Mouse (Mus musculus): ENCODE measurements around the gene Ccdc148. TPM values are rescaled to one million over a fixed set of nuclear protein-coding genes. Genes with fewer than 3 reads are reported as not detected.

Ccdc148 gene
- polyA plus RNA-seq, 1 experiment: 0.02 TPM

- H3K36me3 ChIP-seq (ENCODE audit: control insufficient read depth, insufficient read depth): no peaks in the 10 kb centered on the region
- no peaks in the 10 kb centered on the region for H3K79me3 ChIP-seq (ENCODE audit: low read depth)
- no peak overlapping the region for H3ac ChIP-seq (ENCODE audit: control insufficient read depth, insufficient read length, low read depth)
- TF ChIP-seq USF1 (IDR thresholded peaks at IDR 0.05; ENCODE audit: low read depth) (no peak), MYOG (IDR thresholded peaks at IDR 0.05; ENCODE audit: control insufficient read depth, extremely low read depth, insufficient read length) (no peak), CEBPB (IDR thresholded peaks at IDR 0.05; ENCODE audit: low read depth) (no peak), MYOD1 (IDR thresholded peaks at IDR 0.05; ENCODE audit: control insufficient read depth, insufficient read length, low read depth) (no peak), FOSL1 (IDR thresholded peaks at IDR 0.05; ENCODE audit: insufficient read depth, low read length, poor library complexity, severe bottlenecking) (no peak), MAX (IDR thresholded peaks at IDR 0.05) (no peak), CTCF (IDR thresholded peaks at IDR 0.05; ENCODE audit: control insufficient read depth, insufficient read depth, insufficient read length) (no peak)
- peaks cover 4% of the 10 kb centered on the region for H3K27me3 ChIP-seq (ENCODE audit: control insufficient read depth, insufficient read depth, insufficient read length)
- H3K79me2 ChIP-seq (ENCODE audit: control insufficient read depth, insufficient read depth): no peaks in the 10 kb centered on the region
- H3K4me3 ChIP-seq (ENCODE audit: insufficient read depth, poor library complexity, severe bottlenecking): no peak overlapping the region
Measured at GRCm38 (mm10) chr2:59129023-59129422, 31.5 kb downstream of the Ccdc148 start.

DNA sequence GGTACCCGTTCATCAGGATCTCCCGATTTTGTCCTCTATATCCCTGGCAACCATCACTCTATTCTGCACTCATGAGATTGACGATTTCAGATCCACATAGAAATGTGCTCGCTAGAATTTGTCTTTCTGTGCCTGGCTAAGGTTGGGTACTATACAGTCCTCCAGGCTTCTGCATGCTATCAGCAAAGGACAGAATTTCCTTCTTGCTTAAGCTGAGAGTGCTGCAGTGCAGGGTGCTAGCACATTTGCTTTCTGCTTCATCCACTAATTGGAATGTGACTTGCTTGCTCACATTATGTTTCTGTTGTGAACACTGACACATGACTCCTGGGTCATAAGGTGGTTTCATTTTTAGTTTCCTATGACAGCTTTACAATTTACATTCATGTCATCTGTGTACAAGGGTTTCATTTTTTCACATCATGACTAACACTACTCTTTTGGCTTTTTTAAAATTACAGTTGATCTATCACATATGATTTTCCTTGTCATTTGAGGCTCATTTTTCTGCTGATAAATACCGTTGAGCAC is 104.8 kb downstream of the Ccdc148 start:
- TF ChIP-seq MYOD1 (IDR thresholded peaks at IDR 0.05; ENCODE audit: control insufficient read depth, insufficient read length, low read depth) (no peak), CEBPB (IDR thresholded peaks at IDR 0.05; ENCODE audit: low read depth) (no peak), CTCF (IDR thresholded peaks at IDR 0.05; ENCODE audit: control insufficient read depth, insufficient read depth, insufficient read length) (no peak), USF1 (IDR thresholded peaks at IDR 0.05; ENCODE audit: low read depth) (no peak), FOSL1 (IDR thresholded peaks at IDR 0.05; ENCODE audit: insufficient read depth, low read length, poor library complexity, severe bottlenecking) (no peak), MYOG (IDR thresholded peaks at IDR 0.05; ENCODE audit: control insufficient read depth, extremely low read depth, insufficient read length) (no peak)
- Histone ChIP-seq H3K36me3 (ENCODE audit: control insufficient read depth, insufficient read depth) (no peaks in the 10 kb centered on the region), H3ac (ENCODE audit: control insufficient read depth, insufficient read length, low read depth) (no peak overlapping the region), H3K4me3 (ENCODE audit: insufficient read depth, poor library complexity, severe bottlenecking) (no peak overlapping the region), H3K27me3 (ENCODE audit: control insufficient read depth, insufficient read depth, insufficient read length) (no peaks in the 10 kb centered on the region), H3K79me3 (ENCODE audit: low read depth) (no peaks in the 10 kb centered on the region), H3K79me2 (ENCODE audit: control insufficient read depth, insufficient read depth) (no peaks in the 10 kb centered on the region)

GRCm38 (mm10) chr2:59054339-59054738 is 106.1 kb downstream of the Ccdc148 start:
- Histone ChIP-seq H3K27me3 (ENCODE audit: control insufficient read depth, insufficient read depth, insufficient read length) (no peaks in the 10 kb centered on the region), H3K4me3 (ENCODE audit: insufficient read depth, poor library complexity, severe bottlenecking) (no peak overlapping the region), H3K79me2 (ENCODE audit: control insufficient read depth, insufficient read depth) (no peaks in the 10 kb centered on the region), H3K36me3 (ENCODE audit: control insufficient read depth, insufficient read depth) (no peaks in the 10 kb centered on the region), H3ac (ENCODE audit: control insufficient read depth, insufficient read length, low read depth) (no peak overlapping the region), H3K79me3 (ENCODE audit: low read depth) (no peaks in the 10 kb centered on the region)
- TF ChIP-seq MAX (IDR thresholded peaks at IDR 0.05) (no peak), USF1 (IDR thresholded peaks at IDR 0.05; ENCODE audit: low read depth) (no peak), MYOG (IDR thresholded peaks at IDR 0.05; ENCODE audit: control insufficient read depth, extremely low read depth, insufficient read length) (no peak), CTCF (IDR thresholded peaks at IDR 0.05; ENCODE audit: control insufficient read depth, insufficient read depth, insufficient read length) (no peak)

DNA sequence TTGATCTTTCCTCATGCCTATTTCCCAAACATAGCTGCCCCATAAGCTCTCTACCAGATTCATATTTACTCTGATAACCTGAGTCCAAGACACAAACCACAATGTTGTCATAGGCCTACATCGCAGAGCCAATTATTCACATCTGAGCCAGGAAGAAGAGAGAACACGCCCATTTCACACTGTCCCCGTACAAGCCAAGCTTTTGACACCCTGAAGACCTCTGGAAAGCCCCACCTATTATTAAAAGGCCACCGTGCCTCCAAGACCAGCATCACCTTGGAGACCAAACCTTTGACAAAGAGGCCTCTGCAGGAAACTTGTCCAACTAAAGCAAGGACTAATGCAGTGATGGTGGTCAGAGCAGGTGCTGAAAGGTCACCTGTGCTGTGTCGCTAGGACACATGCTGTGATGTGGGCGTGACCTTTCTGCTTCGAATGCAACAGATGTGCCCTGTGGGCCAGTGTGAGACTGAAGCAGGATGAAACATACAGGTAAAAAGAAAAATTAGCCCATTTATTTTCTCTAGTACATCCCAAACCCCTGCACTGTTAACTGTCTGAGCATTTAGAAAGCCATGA is 106.9 kb downstream of the Ccdc148 start:
- Histone ChIP-seq H3ac (ENCODE audit: control insufficient read depth, insufficient read length, low read depth) (no peak overlapping the region), H3K79me3 (ENCODE audit: low read depth) (no peaks in the 10 kb centered on the region), H3K79me2 (ENCODE audit: control insufficient read depth, insufficient read depth) (no peaks in the 10 kb centered on the region), H3K27me3 (ENCODE audit: control insufficient read depth, insufficient read depth, insufficient read length) (no peaks in the 10 kb centered on the region), H3K36me3 (ENCODE audit: control insufficient read depth, insufficient read depth) (no peaks in the 10 kb centered on the region), H3K4me3 (ENCODE audit: insufficient read depth, poor library complexity, severe bottlenecking) (no peak overlapping the region)
- TF ChIP-seq USF1 (IDR thresholded peaks at IDR 0.05; ENCODE audit: low read depth) (no peak), CEBPB (IDR thresholded peaks at IDR 0.05; ENCODE audit: low read depth) (no peak), CTCF (IDR thresholded peaks at IDR 0.05; ENCODE audit: control insufficient read depth, insufficient read depth, insufficient read length) (no peak), MYOG (IDR thresholded peaks at IDR 0.05; ENCODE audit: control insufficient read depth, extremely low read depth, insufficient read length) (no peak), MYOD1 (IDR thresholded peaks at IDR 0.05; ENCODE audit: control insufficient read depth, insufficient read length, low read depth) (no peak), MAX (IDR thresholded peaks at IDR 0.05) (no peak), FOSL1 (IDR thresholded peaks at IDR 0.05; ENCODE audit: insufficient read depth, low read length, poor library complexity, severe bottlenecking) (no peak)

DNA sequence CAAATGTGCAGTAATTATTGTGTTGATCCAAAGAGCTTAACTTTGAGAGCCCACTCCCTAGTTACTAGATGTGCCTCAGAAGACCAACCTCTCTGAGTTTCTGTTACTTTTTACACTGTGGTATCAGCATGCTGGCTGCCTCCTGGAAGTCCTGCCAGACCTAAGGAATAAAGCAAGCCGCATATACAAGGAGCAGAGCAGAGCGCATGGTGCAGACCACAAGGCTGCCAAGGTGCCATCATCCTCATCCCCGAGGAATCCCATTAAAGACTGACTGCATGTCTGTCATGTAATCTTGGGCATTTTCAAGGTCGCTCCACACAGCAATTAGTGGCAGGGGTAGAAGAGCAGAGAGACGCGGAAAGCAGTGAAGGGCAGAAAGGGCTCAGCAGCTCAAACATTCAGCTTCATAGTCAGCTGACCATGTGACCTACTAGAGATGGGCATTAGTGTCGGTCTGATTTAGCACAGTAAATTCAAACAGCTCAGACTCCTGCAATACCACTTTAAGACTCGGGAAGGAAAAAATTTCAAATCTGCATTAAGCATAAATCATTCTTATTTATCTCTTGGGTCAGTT is 110.1 kb downstream of the Ccdc148 start:
- no peak overlapping the region for H3K4me3 ChIP-seq (ENCODE audit: insufficient read depth, poor library complexity, severe bottlenecking)
- no peaks in the 10 kb centered on the region for H3K27me3 ChIP-seq (ENCODE audit: control insufficient read depth, insufficient read depth, insufficient read length)
- no peak for TF ChIP-seq FOSL1 (IDR thresholded peaks at IDR 0.05; ENCODE audit: insufficient read depth, low read length, poor library complexity, severe bottlenecking)
- no peak for TF ChIP-seq CEBPB (IDR thresholded peaks at IDR 0.05; ENCODE audit: low read depth)
- TF ChIP-seq USF1 (IDR thresholded peaks at IDR 0.05; ENCODE audit: low read depth): no peak
- no peak for TF ChIP-seq CTCF (IDR thresholded peaks at IDR 0.05; ENCODE audit: control insufficient read depth, insufficient read depth, insufficient read length)
- no peak for TF ChIP-seq MAX (IDR thresholded peaks at IDR 0.05)
- no peak for TF ChIP-seq MYOG (IDR thresholded peaks at IDR 0.05; ENCODE audit: control insufficient read depth, extremely low read depth, insufficient read length)
- H3K36me3 ChIP-seq (ENCODE audit: control insufficient read depth, insufficient read depth): no peaks in the 10 kb centered on the region
- no peaks in the 10 kb centered on the region for H3K79me3 ChIP-seq (ENCODE audit: low read depth)
- no peaks in the 10 kb centered on the region for H3K79me2 ChIP-seq (ENCODE audit: control insufficient read depth, insufficient read depth)
- H3ac ChIP-seq (ENCODE audit: control insufficient read depth, insufficient read length, low read depth): no peak overlapping the region
